In the genomic region with DNA sequence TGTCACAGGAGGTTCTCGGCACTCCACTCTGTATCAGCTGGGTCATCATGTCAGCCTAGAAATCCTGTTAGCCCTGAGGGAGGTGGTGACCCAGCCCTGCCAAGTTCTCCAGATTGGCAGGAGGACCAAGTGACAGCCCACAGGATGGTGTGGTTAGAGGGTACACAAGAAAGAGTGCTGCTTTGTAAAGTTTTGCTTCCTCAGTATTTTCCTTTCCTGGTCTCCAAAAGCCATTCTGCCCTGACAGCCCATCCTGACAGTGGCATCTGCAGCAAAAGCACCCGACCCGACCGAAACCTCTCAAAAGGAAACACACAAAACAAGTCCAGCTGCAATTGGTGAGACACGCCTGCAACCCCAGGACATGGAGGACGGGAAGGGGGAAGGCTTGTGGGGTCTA, we compare ENCODE assay signal across 19 mouse cellular contexts. TPM values are rescaled to one million over a fixed set of nuclear protein-coding genes. Genes with fewer than 3 reads are reported as not detected.
"Had no signal": no experiment of that assay in that cellular context is flagged by ENCODE, and none has a peak within 500 bp of the region (broad histone marks: within the 10 kb centered on the region; RNA-seq: fewer than 3 reads in every experiment).

No protein-coding gene starts in this region.

- H3K27me3 ChIP-seq: neural tube, embryonic 13.5 days; neural tube, embryonic 15.5 days; stomach, embryonic 15.5 days had no signal

- H3K27ac ChIP-seq: neural tube, embryonic 13.5 days; neural tube, embryonic 15.5 days; stomach, embryonic 15.5 days; stomach, postnatal 0 days had no signal

- DNase-seq: retina, postnatal 1 day; right cerebral cortex, adult 18-20 months; right cerebral cortex, postnatal 14 days; right cerebral cortex, postnatal 25 days; right cerebral cortex, postnatal 4 days; spleen, adult 18-20 months; thymus, adult 18-20 months; thymus, adult 2 months; thymus, postnatal 14 days; thymus, postnatal 25 days; thymus, postnatal 36 days; thymus, postnatal 4 days had no signal

- H3K9ac ChIP-seq: neural tube, embryonic 13.5 days; neural tube, embryonic 15.5 days; stomach, embryonic 15.5 days had no signal

- H3K4me2 ChIP-seq: neural tube, embryonic 13.5 days; neural tube, embryonic 15.5 days; stomach, embryonic 15.5 days had no signal

- H3K9me3 ChIP-seq: neural tube, embryonic 13.5 days; neural tube, embryonic 15.5 days; stomach, embryonic 15.5 days had no signal

- H3K4me3 ChIP-seq: neural tube, embryonic 13.5 days; neural tube, embryonic 15.5 days; stomach, embryonic 15.5 days had no signal

- H3K36me3 ChIP-seq: neural tube, embryonic 13.5 days; neural tube, embryonic 15.5 days; stomach, embryonic 15.5 days had no signal

- H3K4me1 ChIP-seq: neural tube, embryonic 13.5 days; neural tube, embryonic 15.5 days; stomach, embryonic 15.5 days had no signal

RNA-seq across cellular contexts. Expression of a gene that starts 12.8 kb away (rescaled TPM):
- total RNA-seq: neutrophil, adult 5-6 weeks had no signal
- polyA plus RNA-seq: neural tube, embryonic 14.5 days had no signal

RNA-seq across cellular contexts. Expression of a gene that starts 26.1 kb away (rescaled TPM):
- total RNA-seq: neutrophil, adult 5-6 weeks had no signal
- polyA plus RNA-seq: thymus, adult 2 months; thymus, postnatal 0 days had no signal
